Mouse (Mus musculus): ENCODE measurements around the gene Olfr1339. TPM values are rescaled to one million over a fixed set of nuclear protein-coding genes. Genes with fewer than 3 reads are reported as not detected.

Olfr1339 gene
- not detected in 2 replicates for polyA plus RNA-seq (2012; rRNA removed; ENCODE audit: low replicate concordance)

DNA sequence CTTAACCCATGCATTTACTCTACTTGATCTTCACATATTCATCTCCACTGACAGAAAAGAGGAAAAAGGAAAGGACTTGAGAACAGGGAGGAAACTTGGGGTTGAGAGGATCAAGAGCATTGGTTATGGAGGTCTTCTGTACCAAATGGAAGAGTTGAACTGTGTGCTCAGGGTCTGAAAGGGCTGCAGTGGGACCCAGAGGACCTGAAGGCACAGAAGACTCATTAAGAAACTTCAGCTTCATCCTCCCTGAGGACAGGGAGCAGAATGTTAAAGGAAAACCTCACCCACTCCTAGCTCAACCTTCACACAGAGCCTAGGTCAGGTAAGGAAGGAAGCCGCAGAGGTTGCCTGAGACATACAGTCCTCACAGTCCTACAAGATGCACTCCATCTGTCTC, at the start of gene Olfr1339:
Gene Olfr1339 (plus strand): TSS at position 301 of the 400 bp plus-strand sequence.

DNA sequence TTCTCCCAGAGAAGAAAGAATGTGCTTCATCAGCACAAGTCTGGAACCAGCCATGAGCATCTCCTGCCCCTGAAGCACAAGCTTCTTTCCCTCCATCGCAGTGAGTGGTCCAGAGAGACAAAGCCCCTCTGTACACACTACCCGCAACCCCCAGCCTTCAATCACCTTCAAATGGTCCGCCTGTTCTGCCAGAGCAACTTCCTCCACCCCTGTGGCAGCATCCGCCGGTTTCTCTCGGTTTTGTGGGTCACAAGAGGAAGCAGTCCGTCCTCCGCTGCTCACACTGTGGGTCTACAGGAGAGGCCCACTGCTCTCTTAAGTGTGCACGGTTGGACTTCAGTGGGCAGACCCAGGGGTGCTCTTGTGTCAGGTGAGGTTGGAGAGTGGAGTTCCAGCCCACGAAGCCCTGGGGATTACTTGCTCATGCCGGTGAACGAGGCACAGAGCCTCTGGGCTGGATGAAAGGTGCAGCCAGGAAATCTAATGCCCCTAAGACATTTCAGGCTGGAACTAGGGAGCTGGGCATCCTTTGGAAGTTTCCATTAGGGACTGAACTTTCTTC, 39.5 kb upstream of the Olfr1339 start, which contains the start of gene Olfr1342:
Gene Olfr1342 (minus strand): TSS at position 345 of the 562 bp plus-strand sequence.

DNA sequence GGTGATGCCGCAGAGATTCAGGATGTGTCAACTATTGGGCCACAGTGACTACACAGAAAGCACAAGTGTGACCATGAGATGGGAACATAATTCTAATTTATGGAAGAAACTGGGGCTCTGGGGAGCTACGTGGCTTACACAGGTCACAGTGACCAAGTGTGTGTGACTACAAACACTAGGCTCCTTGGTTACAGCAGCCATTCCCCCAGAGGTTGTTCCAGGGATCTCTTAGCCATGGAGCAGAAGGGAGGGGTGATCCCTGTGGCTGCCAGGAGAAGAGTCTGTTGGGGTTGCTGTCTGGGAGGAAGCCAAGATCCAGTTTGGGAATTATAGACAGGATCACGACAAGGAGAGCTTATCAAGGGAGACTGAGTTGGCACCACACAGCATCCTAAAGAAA, 28.8 kb upstream of the Olfr1339 start, which contains the start of gene Olfr1341:
Gene Olfr1341 (plus strand): TSS at position 301 of the 400 bp plus-strand sequence.

DNA sequence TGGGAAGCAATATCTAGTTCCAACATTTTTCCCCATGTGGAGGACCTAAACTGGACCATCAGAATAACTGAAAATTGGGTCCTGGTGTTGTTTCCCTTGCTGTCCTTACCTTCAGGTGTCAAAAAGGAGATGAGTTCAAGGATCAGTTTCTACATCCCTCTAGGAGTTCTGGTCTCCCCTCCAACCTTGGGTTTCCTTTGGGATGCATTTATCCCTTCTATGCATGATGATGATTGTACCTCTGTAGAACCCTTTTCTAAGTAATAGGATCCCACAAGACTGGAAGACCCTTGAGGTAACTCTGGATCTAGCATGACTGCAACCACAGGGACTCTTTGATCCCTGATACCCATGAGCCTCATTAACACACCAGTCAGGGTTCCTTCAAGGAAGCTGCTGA, 12.1 kb upstream of the Olfr1339 start, which contains the start of gene Olfr1340:
Gene Olfr1340 (plus strand): TSS at position 301 of the 400 bp plus-strand sequence.

DNA sequence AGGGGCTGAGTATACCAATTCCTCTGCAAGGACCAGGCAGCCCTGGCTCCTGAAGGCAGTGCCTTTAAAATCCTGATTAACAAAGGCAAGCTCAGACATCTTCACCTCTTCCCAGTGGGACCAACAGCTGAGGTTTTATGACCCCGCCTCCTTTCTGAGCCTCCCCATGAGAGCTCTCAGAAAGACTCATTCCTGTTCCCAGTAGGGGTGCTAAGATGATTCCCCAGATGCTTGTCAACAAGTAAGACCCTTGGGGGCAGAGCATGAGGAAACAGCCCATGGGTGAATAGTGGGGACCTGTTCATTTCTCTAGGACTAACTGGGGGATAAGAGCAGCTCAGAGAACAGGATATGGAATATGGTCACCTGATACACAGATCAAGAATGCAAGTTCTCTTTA, 26.7 kb downstream of the Olfr1339 start, which contains the start of gene Olfr1338:
Gene Olfr1338 (minus strand): TSS at position 101 of the 400 bp plus-strand sequence.

DNA sequence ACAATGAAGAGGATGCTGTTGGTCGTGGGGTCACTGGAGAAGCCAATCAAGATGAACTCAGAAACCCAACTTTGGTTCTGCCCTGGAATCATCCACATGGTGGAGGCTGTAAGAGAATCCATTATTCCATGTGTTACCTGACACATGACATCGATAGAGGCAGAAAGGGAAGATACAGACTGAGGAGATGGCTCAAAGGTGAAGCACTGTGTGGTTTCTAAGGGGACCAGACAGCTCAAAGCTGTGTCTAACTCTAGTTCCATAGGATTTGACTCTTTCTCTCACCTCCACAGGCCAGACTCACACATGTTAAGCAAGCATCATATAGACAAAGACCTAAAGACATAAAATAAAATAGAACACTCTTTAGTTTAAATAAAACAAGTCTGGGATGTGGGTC, 50.5 kb downstream of the Olfr1339 start, which contains the start of gene Olfr1337:
Gene Olfr1337 (minus strand): TSS at position 101 of the 400 bp plus-strand sequence.

Other genes with a start within 250 kb of the Olfr1339 start
- 63.5 and 115 TPM in 2 replicates for gene Tie1, start 242.1 kb upstream of the Olfr1339 start, polyA plus RNA-seq (2012; rRNA removed; ENCODE audit: low replicate concordance)
- 9.1 TPM in 1 of 2 replicates, not detected in the other for gene 2610528J11Rik, start 205.2 kb upstream of the Olfr1339 start, polyA plus RNA-seq (2012; rRNA removed; ENCODE audit: low replicate concordance)
- gene Tmem125, start 188.1 kb upstream of the Olfr1339 start, polyA plus RNA-seq (2012; rRNA removed; ENCODE audit: low replicate concordance) = 0.92 and 9.3 TPM in 2 replicates
- 0.06 TPM in 1 of 2 replicates, not detected in the other for gene Cfap57, start 111.4 kb upstream of the Olfr1339 start, polyA plus RNA-seq (2012; rRNA removed; ENCODE audit: low replicate concordance)
- 18.4 and 38.8 TPM in 2 replicates for gene Ebna1bp2, start 111.4 kb upstream of the Olfr1339 start, polyA plus RNA-seq (2012; rRNA removed; ENCODE audit: low replicate concordance)
- not detected in 2 replicates for gene Olfr62, start 73.2 kb upstream of the Olfr1339 start, polyA plus RNA-seq (2012; rRNA removed; ENCODE audit: low replicate concordance)
- not detected in 2 replicates for gene Olfr1342, start 39.4 kb upstream of the Olfr1339 start, polyA plus RNA-seq (2012; rRNA removed; ENCODE audit: low replicate concordance)
- not detected in 2 replicates for gene Olfr1341, start 28.7 kb upstream of the Olfr1339 start, polyA plus RNA-seq (2012; rRNA removed; ENCODE audit: low replicate concordance)
- not detected in 2 replicates for gene Olfr1340, start 12.0 kb upstream of the Olfr1339 start, polyA plus RNA-seq (2012; rRNA removed; ENCODE audit: low replicate concordance)
- not detected in 2 replicates for gene Olfr1338, start 26.6 kb downstream of the Olfr1339 start, polyA plus RNA-seq (2012; rRNA removed; ENCODE audit: low replicate concordance)
- not detected in 2 replicates for gene Olfr1337, start 50.4 kb downstream of the Olfr1339 start, polyA plus RNA-seq (2012; rRNA removed; ENCODE audit: low replicate concordance)
- gene Olfr1335, start 77.8 kb downstream of the Olfr1339 start, polyA plus RNA-seq (2012; rRNA removed; ENCODE audit: low replicate concordance) = not detected in 2 replicates
- not detected in 2 replicates for gene Olfr1333, start 104.1 kb downstream of the Olfr1339 start, polyA plus RNA-seq (2012; rRNA removed; ENCODE audit: low replicate concordance)
- not detected in 2 replicates for gene Olfr1331, start 132.5 kb downstream of the Olfr1339 start, polyA plus RNA-seq (2012; rRNA removed; ENCODE audit: low replicate concordance)
- gene Olfr1330, start 156.4 kb downstream of the Olfr1339 start, polyA plus RNA-seq (2012; rRNA removed; ENCODE audit: low replicate concordance) = not detected in 2 replicates
- not detected in 2 replicates for gene Olfr1329, start 185.3 kb downstream of the Olfr1339 start, polyA plus RNA-seq (2012; rRNA removed; ENCODE audit: low replicate concordance)
- gene Olfr1328, start 206.4 kb downstream of the Olfr1339 start, polyA plus RNA-seq (2012; rRNA removed; ENCODE audit: low replicate concordance) = not detected in 2 replicates
- gene Lao1, start 229.4 kb downstream of the Olfr1339 start, polyA plus RNA-seq (2012; rRNA removed; ENCODE audit: low replicate concordance) = 0.63 TPM in 1 of 2 replicates, not detected in the other